Mouse (Mus musculus) heart, adult 2 months (tissue): ENCODE data around the gene Hras. TPM values are rescaled to one million over a fixed set of nuclear protein-coding genes. Genes with fewer than 3 reads are reported as not detected.
A peak's percentile ranks its signal among the peaks of the same experiment; 100 is the strongest.

Experiments
- DNase-seq, 2 experiments: peaks; one replicate each; pipeline ENCODE4 v3.0.0; 2021
- H3K27ac ChIP-seq: fragments of 200-600 bp; 2 replicates; pipeline ENCODE4 v1.8.1; 2022
- H3K27me3 ChIP-seq: fragments of 200-500 bp; 2 replicates; pipeline ENCODE4 v1.6.1; 2012; ENCODE audit warnings: mild to moderate bottlenecking, low read length, inconsistent platforms, mixed read lengths; ENCODE audit not compliant: control insufficient read depth, insufficient read depth
- H3K36me3 ChIP-seq: fragments of 200-500 bp; 2 replicates; pipeline ENCODE4 v1.6.1; 2012; ENCODE audit warnings: low read length, inconsistent platforms; ENCODE audit not compliant: control insufficient read depth, insufficient read depth
- H3K4me1 ChIP-seq: fragments of 200-500 bp; 2 replicates; pipeline ENCODE4 v1.6.1; 2011; ENCODE audit warnings: low read length; ENCODE audit not compliant: control insufficient read depth, insufficient read depth
- H3K4me3 ChIP-seq: fragments of 200-600 bp; 2 replicates; pipeline ENCODE4 v1.8.1; 2022
- H3K79me2 ChIP-seq: fragments of 200-500 bp; replicated peaks from 2 replicates; pipeline ENCODE4 v1.6.1; 2012; ENCODE audit warnings: mild to moderate bottlenecking, inconsistent platforms, low read length, moderate library complexity, mixed read lengths; ENCODE audit not compliant: control insufficient read depth, insufficient read depth
- H3K9ac ChIP-seq: fragments of 200-500 bp; 2 replicates; pipeline ENCODE4 v1.6.1; 2012; ENCODE audit warnings: low read depth, mild to moderate bottlenecking, control low read depth, inconsistent platforms, low read length, mixed read lengths
- CTCF ChIP-seq: fragments of 200-600 bp; IDR thresholded peaks from 2 replicates; pipeline ENCODE4 v1.8.1; 2022; ENCODE audit warnings: antibody characterized with exemption, mild to moderate bottlenecking, moderate library complexity
- EP300 ChIP-seq: fragments of 200-500 bp; IDR thresholded peaks from 2 replicates; pipeline ENCODE4 v1.6.1; 2011; ENCODE audit warnings: low read depth, low read length, control low read depth; ENCODE audit not compliant: insufficient read depth
- POLR2A ChIP-seq: fragments of 200-500 bp; IDR thresholded peaks from 2 replicates; pipeline ENCODE4 v1.6.1; 2011; ENCODE audit warnings: mild to moderate bottlenecking, low read depth, low read length, control low read depth; ENCODE audit not compliant: insufficient read depth
- WGBS: fragments of 180-500 bp; shearing (Covaris S2); methylation state at CpG from one replicate; pipeline ENCODE4 v1.1.7; 2018; 5-methylcytosine and 5-hydroxymethylcytosine counted together
- intact Hi-C: fragments of 180-260 bp; cut with DNase I; formaldehyde crosslinking; loops from one replicate; pipeline ENCODE4 v1.15.1; 2025
- polyA plus RNA-seq: library from polyadenylated mRNA; depleted of rRNA; stranded (reverse); fragments of >200 nt; gene quantifications from 2 replicates; pipeline ENCODE4 v1.2.3, GENCODE M21; 2012
- total RNA-seq, 2 experiments: library from RNA; stranded (reverse); gene quantifications; 2 replicates each; pipeline ENCODE4 v1.2.3; 2021

The Hras gene
- total and polyA plus RNA-seq, 3 experiments, result 63.7 to 105 (median 90.8) TPM

DNA sequence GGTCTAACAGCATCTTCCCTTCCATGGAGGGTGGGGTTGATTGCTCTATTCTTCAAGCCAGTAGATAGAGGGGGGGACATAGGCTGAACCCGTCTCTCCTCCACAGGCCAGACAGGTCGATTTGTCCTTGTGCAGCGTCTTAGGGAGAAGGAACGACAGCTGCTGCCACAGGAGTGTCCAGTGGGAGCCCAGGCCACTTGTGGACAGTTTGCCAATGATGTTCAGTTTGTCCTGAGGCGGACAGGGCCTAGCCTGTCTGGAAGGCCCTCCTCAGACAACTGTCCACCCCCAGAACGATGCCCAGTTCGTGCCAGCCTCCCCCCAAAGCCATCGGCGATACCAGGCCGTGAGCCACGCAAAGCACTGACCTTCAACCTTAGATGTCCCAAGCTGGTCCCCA lies 23.1 kb upstream of the Hras start:
- no peak for DNase-seq
- WGBS, result 87% methylated on average over 11 of the region's 11 CpGs
- H3K4me3 ChIP-seq, result no peak overlapping the region
- H3K9ac ChIP-seq, result no peak overlapping the region
- no peaks in the 10 kb centered on the region for H3K79me2 ChIP-seq
- H3K27ac ChIP-seq, result no peak overlapping the region
- H3K36me3 ChIP-seq, result no peaks in the 10 kb centered on the region
- no peaks in the 10 kb centered on the region for H3K27me3 ChIP-seq
- intact Hi-C loops, result no loop called here
- TF ChIP-seq CTCF, result no peak
- no peak for TF ChIP-seq POLR2A
- peaks cover 3% of the 10 kb centered on the region for H3K4me1 ChIP-seq

DNA sequence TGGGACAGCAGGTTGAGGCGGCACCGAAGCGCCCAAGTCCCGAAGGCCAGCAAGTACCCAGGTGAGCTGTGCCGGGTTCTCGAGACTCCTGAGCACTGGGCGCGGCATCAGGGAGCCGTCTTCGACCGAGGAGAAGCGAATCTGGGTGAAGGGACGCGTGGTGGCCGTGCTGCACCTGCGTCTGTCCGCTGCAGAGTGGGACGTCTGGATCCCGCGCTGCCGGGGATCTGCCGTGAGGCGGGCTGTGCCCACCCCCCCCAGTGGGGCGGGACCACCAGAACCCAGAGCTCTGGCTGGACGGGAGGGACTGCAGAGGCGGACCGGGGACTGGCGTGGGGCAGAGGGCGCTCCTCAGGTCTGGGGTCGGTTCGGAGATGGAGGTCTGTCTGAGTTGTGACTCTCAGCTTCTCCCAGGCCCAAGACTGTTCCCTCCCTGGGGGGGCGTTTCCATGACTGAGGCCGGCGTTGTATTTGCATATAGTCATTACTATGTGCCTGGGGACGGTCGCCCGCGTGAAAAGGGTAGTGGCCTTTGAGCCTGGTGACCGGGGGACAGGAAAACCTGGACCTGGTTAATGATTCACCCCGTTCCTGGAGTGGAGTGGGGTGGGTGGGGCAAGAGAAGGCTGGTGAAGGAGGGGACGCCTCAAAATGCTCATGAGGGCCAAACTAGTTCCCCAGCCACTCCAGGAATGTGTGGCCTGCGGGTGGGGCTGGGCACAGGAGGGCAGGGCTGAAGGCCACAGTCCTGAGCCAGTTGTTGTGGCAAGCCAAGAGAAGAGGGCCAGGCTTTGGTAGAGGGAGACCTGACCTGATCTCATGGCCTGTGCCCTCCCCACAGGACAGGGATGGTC lies 22.3 kb upstream of the Hras start:
- Histone ChIP-seq H3K27me3 (no peaks in the 10 kb centered on the region), H3K36me3 (no peaks in the 10 kb centered on the region), H3K4me1 (peaks cover 2% of the 10 kb centered on the region; the same call in 1 of the 2 replicates), H3K9ac (peak overlapping the region; percentile 31), H3K79me2 (no peaks in the 10 kb centered on the region), H3K27ac (no peak overlapping the region), H3K4me3 (peak overlapping the region; percentile 54)
- DNase-seq, result peak in 1 of 2 experiments; percentile 29
- 2% methylated on average over 42 of the region's 42 CpGs for WGBS
- intact Hi-C loops, result no loop called here
- TF ChIP-seq EP300 (no peak), CTCF (no peak), POLR2A (no peak)

- Histone ChIP-seq H3K9ac (peak within 1 kb of the TSS; percentile 31), H3K4me3 (peak within 1 kb of the TSS; percentile 54), H3K79me2 (no peaks in the 10 kb centered on the region), H3K4me1 (peaks cover 2% of the 10 kb centered on the region; the same call in 1 of the 2 replicates), H3K36me3 (no peaks in the 10 kb centered on the region), H3K27ac (no peak within 1 kb of the TSS), H3K27me3 (no peaks in the 10 kb centered on the region)
- intact Hi-C loops, result no loop called here
- peak; percentile 85 to 91 for DNase-seq
- 5% methylated on average over 41 of the region's 41 CpGs for WGBS
- TF ChIP-seq CTCF (no peak), POLR2A (no peak), EP300 (no peak)
These were observed 21.5 kb upstream of the Hras start, which contains the start of gene Rassf7 for GRCm38 (mm10) chr7:141215101-141215879. Rassf7 (plus strand) TSS chr7:141215860.

DNA sequence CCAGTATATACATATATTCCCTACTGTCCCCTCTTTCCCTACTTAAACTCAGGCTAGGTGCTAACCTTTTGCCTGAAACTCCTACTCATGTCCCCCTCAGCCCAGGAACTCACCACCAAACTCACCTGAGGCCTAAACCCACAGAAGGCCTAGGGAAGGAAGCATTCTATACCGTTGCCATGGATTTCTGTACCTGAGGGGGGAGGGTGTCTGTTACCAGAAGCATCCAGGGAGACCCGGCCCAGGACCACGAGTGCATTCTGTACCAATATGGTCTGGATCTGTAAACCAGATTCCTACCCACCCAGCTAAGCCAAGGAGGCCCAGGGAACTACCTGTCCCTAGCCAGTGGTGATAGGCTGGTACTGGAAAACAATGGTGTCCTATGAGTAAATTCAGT lies 20.5 kb upstream of the Hras start:
- Histone ChIP-seq H3K4me1 (peaks cover 2% of the 10 kb centered on the region; the same call in 1 of the 2 replicates), H3K9ac (no peak overlapping the region), H3K4me3 (no peak overlapping the region), H3K27ac (no peak overlapping the region), H3K79me2 (no peaks in the 10 kb centered on the region), H3K36me3 (no peaks in the 10 kb centered on the region), H3K27me3 (no peaks in the 10 kb centered on the region)
- TF ChIP-seq POLR2A (no peak), EP300 (no peak), CTCF (no peak)
- intact Hi-C loops, result no loop called here
- DNase-seq, result no peak
- 89% methylated on average over 3 of the region's 3 CpGs for WGBS

- TF ChIP-seq EP300, result no peak
- no peak for TF ChIP-seq POLR2A
- no peak for TF ChIP-seq CTCF
- Histone ChIP-seq H3K4me3 (no peak within 1 kb of the TSS), H3K27ac (no peak within 1 kb of the TSS), H3K36me3 (no peaks in the 10 kb centered on the region), H3K27me3 (no peaks in the 10 kb centered on the region), H3K79me2 (no peaks in the 10 kb centered on the region), H3K4me1 (peaks cover 2% of the 10 kb centered on the region; the same call in 1 of the 2 replicates), H3K9ac (no peak within 1 kb of the TSS)
- no peak for DNase-seq
- WGBS, result 90% methylated on average over 11 of the region's 11 CpGs
- intact Hi-C loops, result no loop called here
These were observed 19.9 kb upstream of the Hras start, which contains the start of gene Lmntd2 for GRCm38 (mm10) chr7:141213605-141214235. Lmntd2 (minus strand) TSS chr7:141214080.

GRCm38 (mm10) chr7:141213133-141213532 lies 19.3 kb upstream of the Hras start:
- TF ChIP-seq CTCF (no peak), POLR2A (no peak), EP300 (no peak)
- WGBS, result 84% methylated on average over 3 of the region's 3 CpGs
- H3K4me3 ChIP-seq, result no peak overlapping the region
- no peak overlapping the region for H3K9ac ChIP-seq
- intact Hi-C loops, result no loop called here
- peaks cover 2% of the 10 kb centered on the region; the same call in 1 of the 2 replicates for H3K4me1 ChIP-seq
- H3K27ac ChIP-seq, result no peak overlapping the region
- H3K79me2 ChIP-seq, result no peaks in the 10 kb centered on the region
- DNase-seq, result no peak
- no peaks in the 10 kb centered on the region for H3K36me3 ChIP-seq
- H3K27me3 ChIP-seq, result no peaks in the 10 kb centered on the region
